Mouse (Mus musculus) testis, adult 2 months (tissue): ENCODE data around the gene Fam120a.

Experiments used
- CTCF ChIP-seq: fragments of 200-500 bp; IDR thresholded peaks from 2 replicates; pipeline ENCODE4 v1.5.1; 2012; ENCODE audit warnings: low read depth, mild to moderate bottlenecking, inconsistent platforms, low read length, moderate library complexity; ENCODE audit not compliant: control insufficient read depth, insufficient read depth, insufficient replicate concordance
- POLR2A ChIP-seq: fragments of 200-500 bp; IDR thresholded peaks from 2 replicates; pipeline ENCODE4 v1.6.1; 2012; ENCODE audit warnings: low read depth, mild to moderate bottlenecking, inconsistent platforms, low read length, moderate library complexity; ENCODE audit not compliant: control insufficient read depth

- TF ChIP-seq POLR2A (no peak), CTCF (no peak)
Measured at GRCm38 (mm10) chr13:48964850-48965249, 3.0 kb downstream of the Fam120a start.
